Comparison of ENCODE assay signal across 28 mouse cellular contexts in genomic region chr11:61259106-61259505, GRCm38 (mm10). TPM values are rescaled to one million over a fixed set of nuclear protein-coding genes. Genes with fewer than 3 reads are reported as not detected.
"Had no signal": no experiment of that assay in that cellular context is flagged by ENCODE, and none has a peak within 500 bp of the region (broad histone marks: within the 10 kb centered on the region; RNA-seq: fewer than 3 reads in every experiment).

No protein-coding gene starts in this region.

- DNase-seq: cerebellum, postnatal 10 days; cerebellum, postnatal 14 days; cerebellum, postnatal 25 days; cerebellum, postnatal 36 days; embryo, embryonic 11 days; forebrain, postnatal 0 days; gastrocnemius, adult 2 months; gastrocnemius, postnatal 10 days; gastrocnemius, postnatal 14 days; gastrocnemius, postnatal 25 days; gastrocnemius, postnatal 36 days; heart, adult 11 months; heart, adult 18-20 months had no signal

- H3K9me3 ChIP-seq: embryonic facial prominence, embryonic 10.5 days; embryonic facial prominence, embryonic 12.5 days; embryonic facial prominence, embryonic 13.5 days; embryonic facial prominence, embryonic 15.5 days; forebrain, embryonic 10.5 days; forebrain, embryonic 12.5 days; forebrain, embryonic 13.5 days; forebrain, embryonic 15.5 days; heart, embryonic 10.5 days had no signal

- H3K4me1 ChIP-seq: embryonic facial prominence, embryonic 10.5 days; embryonic facial prominence, embryonic 12.5 days; embryonic facial prominence, embryonic 13.5 days; embryonic facial prominence, embryonic 15.5 days; forebrain, embryonic 10.5 days; forebrain, embryonic 12.5 days; forebrain, embryonic 13.5 days; forebrain, embryonic 15.5 days had no signal

- H3K4me3 ChIP-seq: embryonic facial prominence, embryonic 10.5 days; embryonic facial prominence, embryonic 12.5 days; embryonic facial prominence, embryonic 13.5 days; embryonic facial prominence, embryonic 15.5 days; erythroblast, embryonic 14.5 days; forebrain, embryonic 10.5 days; forebrain, embryonic 12.5 days; forebrain, embryonic 13.5 days; forebrain, embryonic 15.5 days; gastrocnemius, adult 2 months; heart, adult 2 months; heart, embryonic 10.5 days had no signal

- H3K27me3 ChIP-seq: embryonic facial prominence, embryonic 12.5 days; embryonic facial prominence, embryonic 13.5 days; embryonic facial prominence, embryonic 15.5 days; forebrain, embryonic 12.5 days; forebrain, embryonic 13.5 days; forebrain, embryonic 15.5 days had no signal

- H3K27ac ChIP-seq: embryonic facial prominence, embryonic 10.5 days; embryonic facial prominence, embryonic 12.5 days; embryonic facial prominence, embryonic 13.5 days; embryonic facial prominence, embryonic 15.5 days; forebrain, embryonic 10.5 days; forebrain, embryonic 12.5 days; forebrain, embryonic 13.5 days; forebrain, embryonic 15.5 days; gastrocnemius, adult 2 months; heart, adult 2 months; heart, embryonic 10.5 days had no signal

- H3K4me2 ChIP-seq: embryonic facial prominence, embryonic 12.5 days; embryonic facial prominence, embryonic 13.5 days; embryonic facial prominence, embryonic 15.5 days; forebrain, embryonic 12.5 days; forebrain, embryonic 13.5 days; forebrain, embryonic 15.5 days had no signal

- H3K9ac ChIP-seq: embryonic facial prominence, embryonic 12.5 days; embryonic facial prominence, embryonic 13.5 days; embryonic facial prominence, embryonic 15.5 days; forebrain, embryonic 12.5 days; forebrain, embryonic 13.5 days; forebrain, embryonic 15.5 days; forebrain, postnatal 0 days had no signal

- ATAC-seq: forebrain, embryonic 13.5 days; forebrain, embryonic 14.5 days; forebrain, embryonic 15.5 days; forebrain, embryonic 16.5 days; forebrain, postnatal 0 days had no signal

RNA-seq across cellular contexts. Expression of gene Aldh3a2, which starts 8.2 kb away (rescaled TPM):
- polyA plus RNA-seq: erythroblast, embryonic 14.5 days had no signal

RNA-seq across cellular contexts. Expression of gene Aldh3a1, which starts 51.8 kb away (rescaled TPM):
- polyA plus RNA-seq: embryonic facial prominence, embryonic 10.5 days; embryonic facial prominence, embryonic 11.5 days; erythroblast, embryonic 14.5 days; forebrain, embryonic 10.5 days; forebrain, embryonic 11.5 days; forebrain, embryonic 12.5 days; forebrain, embryonic 13.5 days; forebrain, embryonic 14.5 days; heart, embryonic 10.5 days had no signal
